23 mouse cellular contexts compared by ENCODE assay signal in genomic region chr11:43980444-43980843, GRCm38 (mm10).
A peak's percentile ranks its signal among the peaks of the same experiment; 100 is the strongest.
DNase-seq lines count a peak whose midpoint lies in the region; ATAC-seq and TF ChIP-seq lines count a peak whose summit lies in the region.
"Had no signal": no experiment of that assay in that cellular context is flagged by ENCODE, and none has a peak within 500 bp of the region (broad histone marks: within the 10 kb centered on the region; RNA-seq: fewer than 3 reads in every experiment).

No protein-coding gene starts in this region.

- 85% methylated on average over 4 of the region's 4 CpGs for WGBS in kidney, adult 2 months

- no peaks in the 10 kb centered on the region for H3K36me3 ChIP-seq in kidney, adult 2 months (ENCODE audit: control insufficient read depth, insufficient read depth, low read length)
- H3K36me3 ChIP-seq: embryonic facial prominence, embryonic 13.5 days; embryonic facial prominence, embryonic 15.5 days; forebrain, embryonic 10.5 days; forebrain, embryonic 12.5 days; G1E had no signal

- 0 out of 2 replicates have a peak, but pooled peaks have one; percentile 36 for ATAC-seq in common myeloid progenitor, adult 5-6 weeks (replicated peaks; ENCODE audit: low read depth, poor library complexity, severe bottlenecking)
- ATAC-seq in megakaryocyte progenitor cell, adult 5-6 weeks (replicated peaks; ENCODE audit: poor library complexity) = 0 out of 2 replicates have a peak, but pooled peaks have one; percentile 17
- ATAC-seq in monocyte, adult 5-6 weeks (replicated peaks; ENCODE audit: insufficient number of reproducible peaks, low FRiP score, low TSS enrichment, poor library complexity, severe bottlenecking) = no peak
- ATAC-seq: activated CD4-positive, CD25-positive, alpha-beta regulatory T cell, adult 4 months; forebrain, embryonic 14.5 days; Patski had no signal

- DNase-seq in A20 (ENCODE audit: low read depth, low spot score) = peak; percentile 53
- DNase-seq in kidney, adult 2 months = no peak
- DNase-seq: adrenal gland, adult 8-10 months; adrenal gland, postnatal 14 days; adrenal gland, postnatal 36 days; cerebellum, adult 11 months; cerebellum, adult 18-20 months; cerebellum, adult 8-10 months; cerebellum, postnatal 10 days; cerebellum, postnatal 25 days; embryo, embryonic 11 days had no signal

- no peak overlapping the region for H3K27ac ChIP-seq in kidney, adult 2 months (ENCODE audit: insufficient read depth, low read depth, low read length)
- H3K27ac ChIP-seq: embryonic facial prominence, embryonic 13.5 days; embryonic facial prominence, embryonic 15.5 days; forebrain, embryonic 10.5 days; forebrain, embryonic 12.5 days had no signal

- no peaks in the 10 kb centered on the region for H3K27me3 ChIP-seq in kidney, adult 2 months (replicated peaks; ENCODE audit: control insufficient read depth, insufficient read depth, low read length)
- H3K27me3 ChIP-seq: embryonic facial prominence, embryonic 13.5 days; embryonic facial prominence, embryonic 15.5 days; Patski had no signal

- TF ChIP-seq CTCF in kidney, adult 2 months (conservative IDR thresholded peaks at IDR 0.05; ENCODE audit: insufficient read depth, insufficient read length, low read depth, low read length) = no peak

- no peak for TF ChIP-seq POLR2A in kidney, adult 2 months (IDR thresholded peaks at IDR 0.05; ENCODE audit: low read depth, low read length)

- H3K4me1 ChIP-seq in kidney, adult 2 months (ENCODE audit: control insufficient read depth, insufficient read depth, low read length) = no peaks in the 10 kb centered on the region
- H3K4me1 ChIP-seq: embryonic facial prominence, embryonic 13.5 days; embryonic facial prominence, embryonic 15.5 days had no signal

- no peak overlapping the region for H3K4me3 ChIP-seq in kidney, adult 2 months (ENCODE audit: insufficient read depth, low read depth, low read length)
- H3K4me3 ChIP-seq: embryonic facial prominence, embryonic 13.5 days; embryonic facial prominence, embryonic 15.5 days; erythroblast, embryonic 14.5 days; forebrain, embryonic 10.5 days; forebrain, embryonic 12.5 days had no signal
